Mouse (Mus musculus): ENCODE data around the gene Olfr1253. TPM values are rescaled to one million over a fixed set of nuclear protein-coding genes. Genes with fewer than 3 reads are reported as not detected.

Olfr1253 gene
- not detected in 2 replicates for polyA plus RNA-seq (2014; fragmentation: Nextera tagmentation; extraction: Ambion mirVana)

- WGBS = 92% methylated on average over 1 of the region's 1 CpGs
- H3K36me3 ChIP-seq (ENCODE audit: control insufficient read depth, insufficient read depth, low read length) = no peaks in the 10 kb centered on the region
- H3K9ac ChIP-seq (replicated peaks; ENCODE audit: low read length) = no peak within 1 kb of the TSS
- no peaks in the 10 kb centered on the region for H3K9me3 ChIP-seq (ENCODE audit: control insufficient read depth, low read length)
- no peak for ATAC-seq (ENCODE audit: low FRiP score, low TSS enrichment)
- no peak within 1 kb of the TSS for H3K27ac ChIP-seq (replicated peaks; ENCODE audit: low read depth, low read length)
- H3K27me3 ChIP-seq (ENCODE audit: control insufficient read depth, insufficient read depth, low read length) = no peaks in the 10 kb centered on the region
- H3K4me2 ChIP-seq (ENCODE audit: low read length) = no peak within 1 kb of the TSS
- H3K4me1 ChIP-seq (ENCODE audit: control insufficient read depth, insufficient read depth, low read length) = no peaks in the 10 kb centered on the region
- H3K4me3 ChIP-seq (replicated peaks; ENCODE audit: low read depth, low read length) = no peak within 1 kb of the TSS
- DNase-seq = no peak
Measured at GRCm38 (mm10) chr2:89756990-89757389, at the start of gene Olfr1253. Olfr1253 (minus strand) TSS chr2:89757090.

DNA sequence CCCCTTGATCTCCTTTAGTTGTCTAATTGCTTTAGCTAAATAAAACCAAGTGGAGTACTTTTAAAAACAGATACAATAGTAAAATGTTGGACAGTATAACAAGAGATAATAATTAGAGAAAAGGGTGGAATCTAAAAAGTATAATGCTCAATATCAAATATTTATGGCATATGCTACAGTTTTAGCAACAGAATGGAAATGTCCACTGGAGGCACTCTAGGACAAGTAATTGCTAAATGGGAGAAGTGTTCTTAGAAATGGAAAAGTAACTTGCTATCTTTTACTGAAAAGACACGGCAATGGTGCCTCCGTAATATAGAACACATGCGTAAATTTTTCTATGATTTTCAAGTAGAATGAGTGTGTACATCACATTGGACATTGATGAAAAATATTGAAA, 42.7 kb upstream of the Olfr1253 start:
- no peaks in the 10 kb centered on the region for H3K36me3 ChIP-seq (ENCODE audit: control insufficient read depth, insufficient read depth, low read length)
- no peak for ATAC-seq (ENCODE audit: low FRiP score, low TSS enrichment)
- no peaks in the 10 kb centered on the region for H3K27me3 ChIP-seq (ENCODE audit: control insufficient read depth, insufficient read depth, low read length)
- H3K9me3 ChIP-seq (ENCODE audit: control insufficient read depth, low read length) = no peaks in the 10 kb centered on the region
- no peak overlapping the region for H3K9ac ChIP-seq (replicated peaks; ENCODE audit: low read length)
- DNase-seq = peak; percentile 1
- no peak overlapping the region for H3K4me3 ChIP-seq (replicated peaks; ENCODE audit: low read depth, low read length)
- H3K4me2 ChIP-seq (ENCODE audit: low read length) = no peak overlapping the region
- WGBS = 97% methylated on average over 3 of the region's 3 CpGs
- no peak overlapping the region for H3K27ac ChIP-seq (replicated peaks; ENCODE audit: low read depth, low read length)
- no peaks in the 10 kb centered on the region for H3K4me1 ChIP-seq (ENCODE audit: control insufficient read depth, insufficient read depth, low read length)

GRCm38 (mm10) chr2:89793519-89793918, 36.6 kb upstream of the Olfr1253 start, which contains the start of gene Olfr1254:
Olfr1254 (minus strand) TSS chr2:89793619.
- H3K9ac ChIP-seq (replicated peaks; ENCODE audit: low read length) = no peak within 1 kb of the TSS
- no peaks in the 10 kb centered on the region for H3K9me3 ChIP-seq (ENCODE audit: control insufficient read depth, low read length)
- ATAC-seq (ENCODE audit: low FRiP score, low TSS enrichment) (no peak), DNase-seq (no peak)
- H3K36me3 ChIP-seq (ENCODE audit: control insufficient read depth, insufficient read depth, low read length) = no peaks in the 10 kb centered on the region
- H3K4me3 ChIP-seq (replicated peaks; ENCODE audit: low read depth, low read length) = no peak within 1 kb of the TSS
- no peak within 1 kb of the TSS for H3K27ac ChIP-seq (replicated peaks; ENCODE audit: low read depth, low read length)
- H3K27me3 ChIP-seq (ENCODE audit: control insufficient read depth, insufficient read depth, low read length) = no peaks in the 10 kb centered on the region
- no peak within 1 kb of the TSS for H3K4me2 ChIP-seq (ENCODE audit: low read length)
- no peaks in the 10 kb centered on the region for H3K4me1 ChIP-seq (ENCODE audit: control insufficient read depth, insufficient read depth, low read length)

- no peak within 1 kb of the TSS for H3K27ac ChIP-seq (replicated peaks; ENCODE audit: low read depth, low read length)
- H3K4me1 ChIP-seq (ENCODE audit: control insufficient read depth, insufficient read depth, low read length) = no peaks in the 10 kb centered on the region
- H3K9me3 ChIP-seq (ENCODE audit: control insufficient read depth, low read length) = no peaks in the 10 kb centered on the region
- no peak for DNase-seq
- H3K4me2 ChIP-seq (ENCODE audit: low read length) = no peak within 1 kb of the TSS
- H3K27me3 ChIP-seq (ENCODE audit: control insufficient read depth, insufficient read depth, low read length) = no peaks in the 10 kb centered on the region
- no peak within 1 kb of the TSS for H3K9ac ChIP-seq (replicated peaks; ENCODE audit: low read length)
- no peak within 1 kb of the TSS for H3K4me3 ChIP-seq (replicated peaks; ENCODE audit: low read depth, low read length)
- 66% methylated on average over 1 of the region's 1 CpGs for WGBS
- no peaks in the 10 kb centered on the region for H3K36me3 ChIP-seq (ENCODE audit: control insufficient read depth, insufficient read depth, low read length)
- ATAC-seq (ENCODE audit: low FRiP score, low TSS enrichment) = no peak
Measured at GRCm38 (mm10) chr2:89724912-89725311, 32.0 kb downstream of the Olfr1253 start, which contains the start of gene Olfr1252. Olfr1252 (minus strand) TSS chr2:89725012.

Other genes starting within 250 kb of the Olfr1253 start
- not detected in 2 replicates for gene Olfr1243, start 225.6 kb downstream of the Olfr1253 start, polyA plus RNA-seq (2014; fragmentation: Nextera tagmentation; extraction: Ambion mirVana)
- not detected in 2 replicates for gene Olfr1245, start 178.6 kb downstream of the Olfr1253 start, polyA plus RNA-seq (2014; fragmentation: Nextera tagmentation; extraction: Ambion mirVana)
- not detected in 2 replicates for gene Olfr1246, start 163.9 kb downstream of the Olfr1253 start, polyA plus RNA-seq (2014; fragmentation: Nextera tagmentation; extraction: Ambion mirVana)
- not detected in 2 replicates for gene Olfr1247, start 143.0 kb downstream of the Olfr1253 start, polyA plus RNA-seq (2014; fragmentation: Nextera tagmentation; extraction: Ambion mirVana)
- gene Olfr1248, start 138.8 kb downstream of the Olfr1253 start, polyA plus RNA-seq (2014; fragmentation: Nextera tagmentation; extraction: Ambion mirVana) = not detected in 2 replicates
- gene Olfr1249, start 122.1 kb downstream of the Olfr1253 start, polyA plus RNA-seq (2014; fragmentation: Nextera tagmentation; extraction: Ambion mirVana) = not detected in 2 replicates
- gene Olfr1250, start 95.6 kb downstream of the Olfr1253 start, polyA plus RNA-seq (2014; fragmentation: Nextera tagmentation; extraction: Ambion mirVana) = not detected in 2 replicates
- gene Olfr1251, start 85.2 kb downstream of the Olfr1253 start, polyA plus RNA-seq (2014; fragmentation: Nextera tagmentation; extraction: Ambion mirVana) = not detected in 2 replicates
- not detected in 2 replicates for gene Olfr1252, start 32.1 kb downstream of the Olfr1253 start, polyA plus RNA-seq (2014; fragmentation: Nextera tagmentation; extraction: Ambion mirVana)
- gene Olfr1254, start 36.5 kb upstream of the Olfr1253 start, polyA plus RNA-seq (2014; fragmentation: Nextera tagmentation; extraction: Ambion mirVana) = not detected in 2 replicates
- gene Olfr1255, start 55.0 kb upstream of the Olfr1253 start, polyA plus RNA-seq (2014; fragmentation: Nextera tagmentation; extraction: Ambion mirVana) = not detected in 2 replicates
- 0.08 TPM in 1 of 2 replicates, not detected in the other for gene Olfr1256, start 84.5 kb upstream of the Olfr1253 start, polyA plus RNA-seq (2014; fragmentation: Nextera tagmentation; extraction: Ambion mirVana)
- gene Olfr48, start 91.1 kb upstream of the Olfr1253 start, polyA plus RNA-seq (2014; fragmentation: Nextera tagmentation; extraction: Ambion mirVana) = not detected in 2 replicates
- gene Olfr1257, start 121.3 kb upstream of the Olfr1253 start, polyA plus RNA-seq (2014; fragmentation: Nextera tagmentation; extraction: Ambion mirVana) = not detected in 2 replicates
- not detected in 2 replicates for gene Olfr1258, start 170.2 kb upstream of the Olfr1253 start, polyA plus RNA-seq (2014; fragmentation: Nextera tagmentation; extraction: Ambion mirVana)
- not detected in 2 replicates for gene Olfr1259, start 191.6 kb upstream of the Olfr1253 start, polyA plus RNA-seq (2014; fragmentation: Nextera tagmentation; extraction: Ambion mirVana)
- not detected in 2 replicates for gene Olfr1260, start 217.2 kb upstream of the Olfr1253 start, polyA plus RNA-seq (2014; fragmentation: Nextera tagmentation; extraction: Ambion mirVana)
- gene Olfr1261, start 234.1 kb upstream of the Olfr1253 start, polyA plus RNA-seq (2014; fragmentation: Nextera tagmentation; extraction: Ambion mirVana) = not detected in 2 replicates
- gene Olfr1262, start 243.1 kb upstream of the Olfr1253 start, polyA plus RNA-seq (2014; fragmentation: Nextera tagmentation; extraction: Ambion mirVana) = not detected in 2 replicates

All from midbrain, embryonic 14.5 days (tissue).